14 mouse cellular contexts compared by ENCODE assay signal in genomic region chr5:127956511-127957097, GRCm38 (mm10).
DNase-seq lines count a peak whose midpoint lies in the region; ATAC-seq and TF ChIP-seq lines count a peak whose summit lies in the region.
"Had no signal": no experiment of that assay in that cellular context is flagged by ENCODE, and none has a peak within 500 bp of the region (broad histone marks: within the 10 kb centered on the region; RNA-seq: fewer than 3 reads in every experiment).

No protein-coding gene starts in this region.

- H3K9ac ChIP-seq in forebrain, postnatal 0 days = no peak overlapping the region
- no peak overlapping the region for H3K9ac ChIP-seq in forebrain, embryonic 15.5 days (replicated peaks)
- H3K9ac ChIP-seq in midbrain, embryonic 11.5 days (ENCODE audit: low read length) = no peak overlapping the region
- H3K9ac ChIP-seq: forebrain, embryonic 13.5 days; limb, embryonic 13.5 days; neural tube, embryonic 15.5 days had no signal

- no peak overlapping the region for H3K4me2 ChIP-seq in forebrain, postnatal 0 days (ENCODE audit: low read depth)
- H3K4me2 ChIP-seq in forebrain, embryonic 15.5 days (replicated peaks) = no peak overlapping the region
- H3K4me2 ChIP-seq in midbrain, embryonic 11.5 days = no peak overlapping the region
- H3K4me2 ChIP-seq: forebrain, embryonic 13.5 days; limb, embryonic 13.5 days; neural tube, embryonic 15.5 days had no signal

- H3K9me3 ChIP-seq in forebrain, postnatal 0 days (ENCODE audit: low read length) = no peaks in the 10 kb centered on the region
- H3K9me3 ChIP-seq in forebrain, embryonic 15.5 days = no peaks in the 10 kb centered on the region
- H3K9me3 ChIP-seq in midbrain, embryonic 11.5 days (ENCODE audit: control insufficient read depth, low read length) = no peaks in the 10 kb centered on the region
- H3K9me3 ChIP-seq: forebrain, embryonic 13.5 days; limb, embryonic 13.5 days; neural tube, embryonic 15.5 days had no signal

- H3K4me3 ChIP-seq in forebrain, postnatal 0 days (ENCODE audit: low read depth, low read length) = no peak overlapping the region
- no peak overlapping the region for H3K4me3 ChIP-seq in forebrain, embryonic 15.5 days
- H3K4me3 ChIP-seq in midbrain, embryonic 11.5 days (ENCODE audit: low read depth, low read length) = no peak overlapping the region
- H3K4me3 ChIP-seq: forebrain, embryonic 13.5 days; limb, embryonic 13.5 days; neural tube, embryonic 15.5 days had no signal

- no peaks in the 10 kb centered on the region for H3K36me3 ChIP-seq in forebrain, postnatal 0 days (ENCODE audit: insufficient read depth)
- no peaks in the 10 kb centered on the region for H3K36me3 ChIP-seq in forebrain, embryonic 15.5 days
- no peaks in the 10 kb centered on the region for H3K36me3 ChIP-seq in midbrain, embryonic 11.5 days (ENCODE audit: control insufficient read depth, insufficient read depth, low read length)
- H3K36me3 ChIP-seq: G1E; limb, embryonic 13.5 days; neural tube, embryonic 15.5 days had no signal

- peak; percentile 27 for DNase-seq in forebrain, postnatal 0 days
- peak; percentile 67 to 81 for DNase-seq in layer of hippocampus, adult 18-20 months (ENCODE audit: low spot score in 2 of 2)
- peak; percentile 62 to 68 for DNase-seq in left cerebral cortex, postnatal 10 days (ENCODE audit: extremely low spot score in 1 of 2, low spot score in 2 of 2)
- DNase-seq in right cerebral cortex, adult 18-20 months = peak; percentile 89
- no peak for DNase-seq in spleen, adult 18-20 months
- DNase-seq in Muller cell, postnatal 12 days (ENCODE audit: inconsistent ontology term) = no peak
- no peak for DNase-seq in midbrain, embryonic 11.5 days (ENCODE audit: low spot score, missing footprints)
- DNase-seq: adrenal gland, adult 2 months; cerebellum, adult 11-12 months had no signal

- H3K27me3 ChIP-seq in forebrain, postnatal 0 days (ENCODE audit: insufficient read depth, low read length) = no peaks in the 10 kb centered on the region
- no peaks in the 10 kb centered on the region for H3K27me3 ChIP-seq in forebrain, embryonic 15.5 days
- H3K27me3 ChIP-seq in midbrain, embryonic 11.5 days (ENCODE audit: control insufficient read depth, insufficient read depth, low read length) = no peaks in the 10 kb centered on the region
- H3K27me3 ChIP-seq: forebrain, embryonic 13.5 days; limb, embryonic 13.5 days; neural tube, embryonic 15.5 days had no signal

- no peaks in the 10 kb centered on the region for H3K4me1 ChIP-seq in forebrain, postnatal 0 days (ENCODE audit: insufficient read depth)
- H3K4me1 ChIP-seq in forebrain, embryonic 15.5 days = 0 out of 2 replicates have a peak, but pooled peaks cover 3% of the 10 kb centered on the region
- H3K4me1 ChIP-seq in midbrain, embryonic 11.5 days (ENCODE audit: control insufficient read depth, insufficient read depth, low read length) = no peaks in the 10 kb centered on the region
- H3K4me1 ChIP-seq: forebrain, embryonic 13.5 days; limb, embryonic 13.5 days; neural tube, embryonic 15.5 days had no signal

- intact Hi-C loops in left cerebral cortex, postnatal 10 days (cut with DNase I) = no loop called here

- 61% methylated on average over 17 of the region's 17 CpGs for WGBS in forebrain, postnatal 0 days
- 60% methylated on average over 17 of the region's 17 CpGs for WGBS in forebrain, embryonic 15.5 days
- 78% methylated on average over 17 of the region's 17 CpGs for WGBS in midbrain, embryonic 11.5 days

- no peak for ATAC-seq in forebrain, postnatal 0 days
- no peak for ATAC-seq in forebrain, embryonic 15.5 days (replicated peaks)
- no peak for ATAC-seq in midbrain, embryonic 11.5 days (ENCODE audit: low FRiP score)
- ATAC-seq: forebrain, embryonic 13.5 days had no signal

- no peak for TF ChIP-seq CTCF in forebrain, postnatal 0 days (IDR thresholded peaks at IDR 0.05; ENCODE audit: low read depth)

- no peak overlapping the region for H3K27ac ChIP-seq in forebrain, postnatal 0 days (ENCODE audit: low read depth, low read length)
- no peak overlapping the region for H3K27ac ChIP-seq in forebrain, embryonic 15.5 days (replicated peaks)
- no peak overlapping the region for H3K27ac ChIP-seq in midbrain, embryonic 11.5 days (ENCODE audit: low read depth, low read length)
- H3K27ac ChIP-seq: forebrain, embryonic 13.5 days; limb, embryonic 13.5 days; neural tube, embryonic 15.5 days had no signal

Comparison
In these comparisons a context has a peak if more than half of its experiments do, and no peak if none do; other contexts are left out.
1. DNase-seq: peak in forebrain, postnatal 0 days (single experiment), layer of hippocampus, adult 18-20 months (2 of 2), left cerebral cortex, postnatal 10 days (2 of 2) and right cerebral cortex, adult 18-20 months (single experiment); none in spleen, adult 18-20 months (0 of 2), Muller cell, postnatal 12 days (single experiment) and midbrain, embryonic 11.5 days (single experiment).